Mouse (Mus musculus): ENCODE results near the gene Pcyt1a.
A peak's percentile ranks its signal among the peaks of the same experiment; 100 is the strongest.

Gene Pcyt1a

GRCm38 (mm10) chr16:32512921-32513320 is 82.2 kb downstream of the Pcyt1a start:
- DNase-seq: no peak

GRCm38 (mm10) chr16:32513401-32513800 is 82.7 kb downstream of the Pcyt1a start:
- no peak for DNase-seq

- DNase-seq: no peak
Measured at GRCm38 (mm10) chr16:32513948-32514347, 83.2 kb downstream of the Pcyt1a start.

- DNase-seq: peak; percentile 49
Measured at GRCm38 (mm10) chr16:32516006-32516962, 85.6 kb downstream of the Pcyt1a start.

- no peak for DNase-seq
Measured at GRCm38 (mm10) chr16:32517785-32518481, 87.2 kb downstream of the Pcyt1a start.

GRCm38 (mm10) chr16:32519656-32520371 is 89.1 kb downstream of the Pcyt1a start:
- no peak for DNase-seq

GRCm38 (mm10) chr16:32520372-32520748 is 89.6 kb downstream of the Pcyt1a start:
- no peak for DNase-seq

- no peak for DNase-seq
Measured at GRCm38 (mm10) chr16:32522578-32523194, 92.0 kb downstream of the Pcyt1a start.

GRCm38 (mm10) chr16:32523462-32524243 is 92.9 kb downstream of the Pcyt1a start:
- DNase-seq: no peak

GRCm38 (mm10) chr16:32524244-32524615 is 93.5 kb downstream of the Pcyt1a start:
- no peak for DNase-seq
